Mouse (Mus musculus) limb, embryonic 13.5 days (tissue): Measurements from ENCODE around the gene Snx14. TPM values are rescaled to one million over a fixed set of nuclear protein-coding genes. Genes with fewer than 3 reads are reported as not detected.

Experiments
- ATAC-seq: fragments of 200-750 bp; cut with Nextera tagmentation; 2 replicates; pipeline ENCODE4 v1.8.0; 2017; ENCODE audit warnings: low read depth, moderate number of reproducible peaks, moderate TSS enrichment; ENCODE audit not compliant: low FRiP score
- H3K27ac ChIP-seq: fragments of 300-500 bp; sonication (generic); 2 replicates; pipeline ENCODE4 v1.5.1; 2015; ENCODE audit warnings: inconsistent platforms, mild to moderate bottlenecking, moderate library complexity
- H3K27me3 ChIP-seq: fragments of 300-500 bp; sonication (generic); 2 replicates; pipeline ENCODE4 v1.6.1; 2015; ENCODE audit warnings: mild to moderate bottlenecking, inconsistent platforms
- H3K36me3 ChIP-seq: fragments of 300-500 bp; sonication (generic); 2 replicates; pipeline ENCODE4 v1.6.1; 2015; ENCODE audit warnings: inconsistent platforms, mild to moderate bottlenecking, moderate library complexity
- H3K4me1 ChIP-seq: fragments of 300-500 bp; sonication (generic); 2 replicates; pipeline ENCODE4 v1.6.1; 2015; ENCODE audit warnings: inconsistent platforms
- H3K4me2 ChIP-seq: fragments of 300-500 bp; sonication (generic); replicated peaks from 2 replicates; pipeline ENCODE4 v1.6.1; 2015; ENCODE audit warnings: inconsistent platforms, mild to moderate bottlenecking, moderate library complexity
- H3K4me3 ChIP-seq: fragments of 300-500 bp; sonication (generic); 2 replicates; pipeline ENCODE4 v1.5.1; 2015; ENCODE audit warnings: moderate library complexity, mild to moderate bottlenecking, inconsistent platforms
- H3K9ac ChIP-seq: fragments of 300-500 bp; sonication (generic); 2 replicates; pipeline ENCODE4 v1.6.1; 2015; ENCODE audit warnings: mild to moderate bottlenecking, inconsistent platforms
- H3K9me3 ChIP-seq: fragments of 300-500 bp; sonication (generic); 2 replicates; pipeline ENCODE4 v1.6.1; 2016; ENCODE audit warnings: inconsistent platforms
- WGBS: fragments of 180-500 bp; shearing (Covaris S2); methylation state at CpG from one replicate; pipeline ENCODE4 v1.1.7; 2015; 5-methylcytosine and 5-hydroxymethylcytosine counted together
- polyA plus RNA-seq: library from polyadenylated mRNA; unstranded; fragments of >200 nt; fragmentation: Nextera tagmentation; extraction: Ambion mirVana; gene quantifications from 2 replicates; pipeline ENCODE4 v1.2.1, GENCODE M21; 2015

Gene Snx14
- polyA plus RNA-seq, 1 experiment from 2014 or later, result 22.8 TPM

- WGBS, result 87% methylated on average over 3 of the region's 3 CpGs
- peaks cover 43% of the 10 kb centered on the region for H3K36me3 ChIP-seq
- ATAC-seq, result no peak
- H3K27me3 ChIP-seq, result no peaks in the 10 kb centered on the region
- no peak overlapping the region for H3K4me2 ChIP-seq
- no peaks in the 10 kb centered on the region for H3K4me1 ChIP-seq
- H3K9me3 ChIP-seq, result no peaks in the 10 kb centered on the region
- H3K9ac ChIP-seq, result no peak overlapping the region
- no peak overlapping the region for H3K27ac ChIP-seq
- no peak overlapping the region for H3K4me3 ChIP-seq
Measured at GRCm38 (mm10) chr9:88379057-88379456, 59.7 kb downstream of the Snx14 start.

DNA sequence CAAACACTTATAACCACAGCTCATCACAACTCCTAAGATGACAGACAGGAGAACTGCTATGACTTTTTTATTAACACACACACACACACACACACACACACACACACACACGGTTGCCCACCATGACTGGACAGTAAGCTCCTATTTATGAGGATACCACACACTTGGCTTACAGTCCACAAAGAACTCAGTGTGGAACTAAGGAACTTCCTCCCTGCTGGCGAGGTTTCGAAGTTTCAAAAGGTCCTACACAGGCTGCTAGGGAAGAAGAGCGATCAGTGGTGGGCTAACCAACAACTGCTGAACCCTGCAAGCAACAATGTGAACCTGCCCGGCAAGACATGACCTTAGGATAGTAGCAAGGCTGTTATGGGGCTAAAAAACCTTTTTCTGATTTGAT, 61.3 kb downstream of the Snx14 start:
- H3K9me3 ChIP-seq, result no peaks in the 10 kb centered on the region
- WGBS, result 76% methylated on average over 5 of the region's 5 CpGs
- no peaks in the 10 kb centered on the region for H3K27me3 ChIP-seq
- no peak overlapping the region for H3K27ac ChIP-seq
- H3K9ac ChIP-seq, result no peak overlapping the region
- H3K4me3 ChIP-seq, result no peak overlapping the region
- no peaks in the 10 kb centered on the region for H3K4me1 ChIP-seq
- H3K4me2 ChIP-seq, result no peak overlapping the region
- H3K36me3 ChIP-seq, result peaks cover 33% of the 10 kb centered on the region
- ATAC-seq, result no peak

DNA sequence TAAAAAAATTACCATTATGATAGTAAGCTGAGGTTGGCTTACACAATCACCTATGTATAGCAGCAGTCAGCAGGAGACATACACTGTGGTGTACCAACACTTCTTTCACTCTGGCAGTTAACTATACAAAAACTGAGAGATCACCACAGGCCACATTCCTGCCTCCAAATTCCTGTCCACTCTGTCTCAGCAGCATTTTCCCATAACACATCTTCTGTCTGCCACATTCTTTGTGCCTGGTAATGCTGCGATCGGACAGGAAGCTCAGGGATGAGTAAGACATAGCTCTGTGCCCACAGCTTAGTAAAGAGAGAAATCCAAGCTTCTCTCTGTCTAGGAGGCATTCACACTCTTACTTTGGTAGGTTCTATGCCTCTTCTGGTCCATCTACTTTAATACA, 65.8 kb downstream of the Snx14 start:
- 92% methylated on average over 2 of the region's 2 CpGs for WGBS
- no peak overlapping the region for H3K9ac ChIP-seq

GRCm38 (mm10) chr9:88371201-88371600, 67.6 kb downstream of the Snx14 start:
- Histone ChIP-seq H3K27ac (no peak overlapping the region), H3K9ac (no peak overlapping the region), H3K4me2 (no peak overlapping the region), H3K4me3 (no peak overlapping the region), H3K27me3 (no peaks in the 10 kb centered on the region), H3K36me3 (peaks cover 22% of the 10 kb centered on the region), H3K4me1 (no peaks in the 10 kb centered on the region), H3K9me3 (no peaks in the 10 kb centered on the region)
- no peak for ATAC-seq
- 78% methylated on average over 2 of the region's 2 CpGs for WGBS

More for the DNA sequence above, 65.8 kb downstream of the Snx14 start:
- no peaks in the 10 kb centered on the region for H3K9me3 ChIP-seq
- no peak for ATAC-seq
- H3K27ac ChIP-seq, result no peak overlapping the region
- no peak overlapping the region for H3K4me3 ChIP-seq
- H3K36me3 ChIP-seq, result peaks cover 24% of the 10 kb centered on the region
- no peaks in the 10 kb centered on the region for H3K4me1 ChIP-seq
- no peaks in the 10 kb centered on the region for H3K27me3 ChIP-seq
- H3K4me2 ChIP-seq, result no peak overlapping the region

DNA sequence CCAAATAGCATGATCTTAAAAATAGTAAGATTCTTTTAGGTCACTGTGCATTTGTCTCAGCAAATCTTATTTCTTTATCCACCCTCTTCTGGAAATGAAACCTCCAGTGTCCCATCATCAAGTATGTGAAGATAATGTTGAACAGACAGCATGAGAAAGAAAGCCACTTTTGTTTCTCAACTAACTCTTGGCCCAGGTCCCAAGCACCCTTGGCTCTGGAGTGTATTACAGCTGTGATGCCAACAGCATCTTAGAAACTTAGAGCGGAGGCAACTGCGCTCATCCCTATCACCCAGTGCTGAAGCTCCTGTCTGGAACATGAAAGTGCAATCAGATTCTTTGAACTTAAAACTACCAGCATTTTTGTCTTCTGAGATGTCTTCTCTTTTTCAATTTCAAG, 69.1 kb downstream of the Snx14 start:
- no peak overlapping the region for H3K4me3 ChIP-seq
- no peak for ATAC-seq
- WGBS, result 95% methylated on average over 2 of the region's 2 CpGs
- H3K4me1 ChIP-seq, result no peaks in the 10 kb centered on the region
- no peaks in the 10 kb centered on the region for H3K9me3 ChIP-seq
- peaks cover 21% of the 10 kb centered on the region for H3K36me3 ChIP-seq
- no peaks in the 10 kb centered on the region for H3K27me3 ChIP-seq
- no peak overlapping the region for H3K9ac ChIP-seq
- no peak overlapping the region for H3K4me2 ChIP-seq
- H3K27ac ChIP-seq, result no peak overlapping the region

GRCm38 (mm10) chr9:88368476-88368875, 70.3 kb downstream of the Snx14 start:
- ATAC-seq, result no peak
- Histone ChIP-seq H3K36me3 (peaks cover 17% of the 10 kb centered on the region), H3K9ac (no peak overlapping the region), H3K4me1 (no peaks in the 10 kb centered on the region), H3K4me3 (no peak overlapping the region), H3K4me2 (no peak overlapping the region), H3K9me3 (no peaks in the 10 kb centered on the region), H3K27me3 (no peaks in the 10 kb centered on the region), H3K27ac (no peak overlapping the region)
- 83% methylated on average over 5 of the region's 5 CpGs for WGBS

- WGBS, result 65% methylated on average over 1 of the region's 1 CpGs
- Histone ChIP-seq H3K9me3 (no peaks in the 10 kb centered on the region), H3K4me3 (no peak overlapping the region), H3K4me2 (no peak overlapping the region), H3K9ac (no peak overlapping the region), H3K27me3 (no peaks in the 10 kb centered on the region), H3K36me3 (peaks cover 17% of the 10 kb centered on the region), H3K4me1 (peaks cover 4% of the 10 kb centered on the region), H3K27ac (no peak overlapping the region)
- ATAC-seq, result no peak
Measured at GRCm38 (mm10) chr9:88367751-88368150, 71.0 kb downstream of the Snx14 start.

GRCm38 (mm10) chr9:88367322-88367721, 71.4 kb downstream of the Snx14 start:
- H3K27me3 ChIP-seq, result no peaks in the 10 kb centered on the region
- ATAC-seq, result no peak
- no peak overlapping the region for H3K4me2 ChIP-seq
- no peak overlapping the region for H3K4me3 ChIP-seq
- H3K9me3 ChIP-seq, result no peaks in the 10 kb centered on the region
- peaks cover 17% of the 10 kb centered on the region for H3K36me3 ChIP-seq
- no peak overlapping the region for H3K27ac ChIP-seq
- WGBS, result 89% methylated on average over 5 of the region's 5 CpGs
- H3K9ac ChIP-seq, result no peak overlapping the region
- H3K4me1 ChIP-seq, result peaks cover 8% of the 10 kb centered on the region

DNA sequence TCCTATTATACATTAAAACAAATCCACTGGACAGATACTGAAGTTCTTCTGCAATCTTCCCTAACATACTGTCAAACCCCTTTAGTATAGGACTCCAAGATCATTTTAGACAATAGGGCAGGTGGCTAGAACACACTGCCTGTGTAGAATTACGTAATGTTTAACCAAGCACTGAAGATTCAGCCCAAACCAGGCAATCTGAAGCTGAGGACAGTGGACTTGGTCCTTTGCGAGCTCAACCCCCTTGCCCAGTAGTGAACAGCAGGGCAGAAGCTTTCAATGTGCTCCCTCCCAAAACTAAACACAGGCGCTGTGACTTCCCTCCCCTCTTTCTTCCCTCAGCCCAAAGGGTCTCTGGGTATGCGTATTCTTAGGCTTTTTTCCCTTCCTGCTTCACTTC, 71.9 kb downstream of the Snx14 start:
- 88% methylated on average over 4 of the region's 4 CpGs for WGBS
- no peak overlapping the region for H3K4me2 ChIP-seq
- peaks cover 12% of the 10 kb centered on the region for H3K4me1 ChIP-seq
- H3K27ac ChIP-seq, result no peak overlapping the region
- ATAC-seq, result no peak
- peaks cover 17% of the 10 kb centered on the region for H3K36me3 ChIP-seq
- H3K9me3 ChIP-seq, result no peaks in the 10 kb centered on the region
- no peaks in the 10 kb centered on the region for H3K27me3 ChIP-seq
- no peak overlapping the region for H3K9ac ChIP-seq
- H3K4me3 ChIP-seq, result no peak overlapping the region

GRCm38 (mm10) chr9:88366308-88366707, 72.5 kb downstream of the Snx14 start:
- peaks cover 17% of the 10 kb centered on the region for H3K36me3 ChIP-seq
- H3K4me3 ChIP-seq, result no peak overlapping the region
- peaks cover 17% of the 10 kb centered on the region for H3K4me1 ChIP-seq
- no peaks in the 10 kb centered on the region for H3K9me3 ChIP-seq
- ATAC-seq, result no peak
- H3K27ac ChIP-seq, result no peak overlapping the region
- H3K4me2 ChIP-seq, result no peak overlapping the region
- no peaks in the 10 kb centered on the region for H3K27me3 ChIP-seq
- 88% methylated on average over 4 of the region's 4 CpGs for WGBS
- H3K9ac ChIP-seq, result no peak overlapping the region

GRCm38 (mm10) chr9:88363102-88363501, 75.7 kb downstream of the Snx14 start:
- Histone ChIP-seq H3K4me2 (no peak overlapping the region), H3K36me3 (peaks cover 6% of the 10 kb centered on the region; the same call in 1 of the 2 replicates), H3K4me1 (peaks cover 21% of the 10 kb centered on the region), H3K4me3 (no peak overlapping the region), H3K9me3 (no peaks in the 10 kb centered on the region), H3K27me3 (no peaks in the 10 kb centered on the region), H3K27ac (no peak overlapping the region; the same call in 1 of the 2 replicates), H3K9ac (no peak overlapping the region)
- WGBS, result 96% methylated on average over 3 of the region's 3 CpGs
- ATAC-seq, result no peak

- Histone ChIP-seq H3K9me3 (no peaks in the 10 kb centered on the region), H3K9ac (no peak overlapping the region), H3K27ac (peak overlapping the region; percentile 58; the same call in 1 of the 2 replicates), H3K4me2 (peak overlapping the region; percentile 11; the same call in 1 of the 2 replicates), H3K27me3 (no peaks in the 10 kb centered on the region), H3K4me1 (peaks cover 21% of the 10 kb centered on the region), H3K4me3 (no peak overlapping the region), H3K36me3 (peaks cover 6% of the 10 kb centered on the region; the same call in 1 of the 2 replicates)
- ATAC-seq, result peak; percentile 53
- WGBS, result 26% methylated on average over 5 of the region's 5 CpGs
Measured at GRCm38 (mm10) chr9:88362055-88362850, 76.5 kb downstream of the Snx14 start.
